Mouse (Mus musculus) liver, adult 2 months (tissue): ENCODE data around the gene Ffar1.

Experiments used
- CTCF ChIP-seq: fragments of 200-500 bp; IDR thresholded peaks from 2 replicates; pipeline ENCODE4 v1.5.1; 2011; ENCODE audit warnings: low read depth, low read length, control low read depth
- POLR2A ChIP-seq: fragments of 200-500 bp; IDR thresholded peaks from 2 replicates; pipeline ENCODE4 v1.6.1; 2011; ENCODE audit warnings: low read length, control low read depth; ENCODE audit not compliant: insufficient read depth; ENCODE audit errors: extremely low read depth

GRCm38 (mm10) chr7:30824306-30824705, 37.1 kb downstream of the Ffar1 start:
- no peak for TF ChIP-seq POLR2A
- TF ChIP-seq CTCF: no peak
